Mouse (Mus musculus): ENCODE data around the gene Rtn2. TPM values are rescaled to one million over a fixed set of nuclear protein-coding genes. Genes with fewer than 3 reads are reported as not detected.

Gene Rtn2
- 37.3 and 67.8 TPM in 2 replicates for polyA plus RNA-seq (2016; fragmentation: Nextera tagmentation; extraction: Ambion mirVana)

- peak within 1 kb of the TSS; percentile 94 for H3K27ac ChIP-seq
- under 1% methylated on average over 37 of the region's 37 CpGs for WGBS
- H3K4me3 ChIP-seq = peak within 1 kb of the TSS; percentile 91
- 0 out of 2 replicates have a peak, but pooled peaks cover 3% of the 10 kb centered on the region for H3K9me3 ChIP-seq
- peaks cover 27% of the 10 kb centered on the region for H3K4me1 ChIP-seq (replicated peaks)
- peak; percentile 90 for DNase-seq (ENCODE audit: low spot score)
- peaks cover 59% of the 10 kb centered on the region for H3K27me3 ChIP-seq (ENCODE audit: insufficient read depth, poor library complexity, severe bottlenecking)
- peaks cover 12% of the 10 kb centered on the region for H3K36me3 ChIP-seq
These were observed at the start of gene Rtn2 for GRCm38 (mm10) chr7:19282385-19282784. Rtn2 (plus strand) TSS chr7:19282624.

GRCm38 (mm10) chr7:19234652-19235051 is 47.8 kb upstream of the Rtn2 start:
- Histone ChIP-seq H3K27ac (no peak overlapping the region), H3K4me3 (no peak overlapping the region), H3K27me3 (ENCODE audit: insufficient read depth, poor library complexity, severe bottlenecking) (no peaks in the 10 kb centered on the region), H3K4me1 (replicated peaks) (peaks cover 14% of the 10 kb centered on the region), H3K36me3 (peaks cover 43% of the 10 kb centered on the region), H3K9me3 (peaks cover 2% of the 10 kb centered on the region; the same call in 1 of the 2 replicates)
- no peak for DNase-seq (ENCODE audit: low spot score)
- 84% methylated on average over 5 of the region's 5 CpGs for WGBS

DNA sequence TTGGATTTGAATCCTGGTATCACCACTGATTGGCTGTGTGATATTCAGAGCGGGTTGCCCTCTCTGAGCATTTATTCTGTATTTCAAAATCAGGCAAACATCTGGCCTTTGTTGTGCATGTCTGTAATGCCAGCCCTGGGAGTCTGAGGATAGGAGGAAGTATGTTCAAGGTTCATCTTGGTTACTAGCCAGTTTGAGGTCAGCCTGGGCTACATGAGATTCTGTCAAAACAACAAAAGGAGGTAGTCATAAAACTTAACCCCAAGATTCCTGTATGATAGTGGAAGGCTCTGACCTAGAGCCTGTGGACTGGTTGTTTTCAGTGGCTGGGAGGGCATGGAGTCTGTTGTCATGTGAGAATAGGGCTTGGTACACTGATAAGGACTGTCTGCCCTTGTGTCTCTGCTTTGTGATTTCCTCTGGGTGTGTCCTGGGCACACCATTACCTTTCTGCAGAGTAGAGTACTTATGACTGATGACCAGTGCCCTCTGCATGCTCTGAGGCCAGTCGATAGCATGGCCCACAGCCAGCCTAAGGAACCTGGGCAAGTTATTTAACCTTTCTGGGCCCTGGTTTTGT is 47.2 kb upstream of the Rtn2 start:
- Histone ChIP-seq H3K27me3 (ENCODE audit: insufficient read depth, poor library complexity, severe bottlenecking) (no peaks in the 10 kb centered on the region), H3K4me3 (no peak overlapping the region), H3K27ac (no peak overlapping the region), H3K4me1 (replicated peaks) (peaks cover 11% of the 10 kb centered on the region; the same call in 1 of the 2 replicates), H3K36me3 (peaks cover 43% of the 10 kb centered on the region), H3K9me3 (peaks cover 2% of the 10 kb centered on the region; the same call in 1 of the 2 replicates)
- 91% methylated on average over 2 of the region's 2 CpGs for WGBS
- DNase-seq (ENCODE audit: low spot score) = no peak

GRCm38 (mm10) chr7:19236411-19236810 is 46.0 kb upstream of the Rtn2 start:
- no peak for DNase-seq (ENCODE audit: low spot score)
- H3K27me3 ChIP-seq (ENCODE audit: insufficient read depth, poor library complexity, severe bottlenecking) = no peaks in the 10 kb centered on the region
- peaks cover 47% of the 10 kb centered on the region for H3K36me3 ChIP-seq
- WGBS = 83% methylated on average over 2 of the region's 2 CpGs
- peaks cover 2% of the 10 kb centered on the region; the same call in 1 of the 2 replicates for H3K9me3 ChIP-seq
- no peak overlapping the region for H3K4me3 ChIP-seq
- H3K27ac ChIP-seq = no peak overlapping the region
- H3K4me1 ChIP-seq (replicated peaks) = peaks cover 7% of the 10 kb centered on the region; the same call in 1 of the 2 replicates

DNA sequence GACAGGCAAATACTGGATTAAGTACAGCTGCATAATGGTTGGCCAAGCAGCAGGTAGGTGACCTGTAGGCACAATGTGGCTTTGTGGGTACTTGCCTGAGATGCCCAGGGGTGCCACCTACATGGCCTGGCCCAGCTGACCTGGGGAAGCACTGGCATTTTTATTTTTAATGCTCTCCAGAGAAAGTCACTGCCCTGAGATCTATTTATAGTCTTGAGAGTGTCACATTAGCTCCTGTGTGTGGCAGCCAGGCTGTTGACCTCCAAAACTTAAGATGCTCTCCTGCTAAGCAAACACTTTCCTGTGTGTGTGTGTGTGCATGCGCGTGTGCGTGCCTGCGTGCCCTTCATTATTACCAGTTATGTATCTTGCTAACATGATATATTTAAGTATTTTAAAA is 44.1 kb upstream of the Rtn2 start:
- Histone ChIP-seq H3K27me3 (ENCODE audit: insufficient read depth, poor library complexity, severe bottlenecking) (no peaks in the 10 kb centered on the region), H3K36me3 (peaks cover 28% of the 10 kb centered on the region)
- 97% methylated on average over 4 of the region's 4 CpGs for WGBS

GRCm38 (mm10) chr7:19239423-19239822 is 43.0 kb upstream of the Rtn2 start:
- Histone ChIP-seq H3K36me3 (peaks cover 28% of the 10 kb centered on the region), H3K4me1 (replicated peaks) (peaks cover 7% of the 10 kb centered on the region; the same call in 1 of the 2 replicates), H3K27me3 (ENCODE audit: insufficient read depth, poor library complexity, severe bottlenecking) (no peaks in the 10 kb centered on the region), H3K4me3 (no peak overlapping the region), H3K27ac (no peak overlapping the region), H3K9me3 (no peaks in the 10 kb centered on the region)
- WGBS = 0% methylated on average over 1 of the region's 1 CpGs
- DNase-seq (ENCODE audit: low spot score) = peak; percentile 90

More for the DNA sequence above, 44.1 kb upstream of the Rtn2 start:
- H3K9me3 ChIP-seq = peaks cover 2% of the 10 kb centered on the region; the same call in 1 of the 2 replicates
- no peak overlapping the region for H3K4me3 ChIP-seq
- H3K27ac ChIP-seq = no peak overlapping the region
- peaks cover 7% of the 10 kb centered on the region; the same call in 1 of the 2 replicates for H3K4me1 ChIP-seq (replicated peaks)
- no peak for DNase-seq (ENCODE audit: low spot score)

DNA sequence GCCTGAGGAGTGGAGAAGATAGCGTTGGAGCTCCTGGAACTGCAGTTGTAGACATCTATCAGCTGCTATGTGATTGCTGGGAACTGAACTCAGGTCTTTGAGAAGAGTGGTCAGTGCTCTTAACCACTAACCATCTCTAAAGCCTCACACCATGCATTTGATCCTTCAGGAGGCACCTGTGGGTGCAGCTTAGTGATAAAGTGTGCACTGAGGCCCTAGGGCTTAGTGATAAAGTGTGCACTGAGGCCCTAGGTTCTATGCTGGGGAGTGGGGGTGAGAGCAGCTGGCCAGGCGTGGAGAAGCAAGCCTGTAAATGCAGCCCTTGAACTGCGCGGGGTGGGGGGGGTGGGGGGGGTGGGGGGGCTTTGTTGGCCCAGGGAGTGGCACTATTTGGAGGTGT is 42.4 kb upstream of the Rtn2 start:
- WGBS = 66% methylated on average over 4 of the region's 4 CpGs
- H3K27ac ChIP-seq = no peak overlapping the region
- H3K27me3 ChIP-seq (ENCODE audit: insufficient read depth, poor library complexity, severe bottlenecking) = no peaks in the 10 kb centered on the region
- no peak overlapping the region for H3K4me3 ChIP-seq
- no peak for DNase-seq (ENCODE audit: low spot score)
- peaks cover 28% of the 10 kb centered on the region for H3K36me3 ChIP-seq
- no peaks in the 10 kb centered on the region for H3K9me3 ChIP-seq
- peaks cover 7% of the 10 kb centered on the region; the same call in 1 of the 2 replicates for H3K4me1 ChIP-seq (replicated peaks)

DNA sequence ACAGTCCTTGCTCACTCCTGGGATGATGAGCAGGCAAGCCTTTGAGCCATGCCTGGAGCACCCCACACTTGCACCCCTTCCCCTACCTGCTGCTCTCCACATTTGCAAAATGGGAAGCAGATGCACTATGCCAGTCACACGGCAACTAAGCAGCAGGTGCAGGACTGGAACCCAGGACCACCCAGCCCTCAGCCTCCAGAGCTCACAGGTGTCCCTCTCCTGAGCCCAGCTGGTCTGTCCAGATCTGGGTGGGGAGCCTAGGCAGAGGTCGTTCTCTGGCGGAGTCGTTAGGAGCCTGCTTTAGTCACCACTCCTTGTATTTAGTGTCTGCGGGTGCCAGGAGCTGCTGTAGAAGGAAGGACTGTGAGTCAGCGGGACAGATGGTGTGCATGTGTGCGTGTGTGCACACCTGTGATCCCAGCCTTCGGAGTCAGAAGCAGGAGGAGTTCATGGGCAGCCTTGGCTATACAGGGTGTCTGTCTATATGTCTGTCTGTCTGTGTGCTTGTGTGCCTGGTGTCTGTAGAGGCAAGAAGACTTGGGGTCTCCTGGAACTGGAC is 41.4 kb upstream of the Rtn2 start:
- peaks cover 7% of the 10 kb centered on the region; the same call in 1 of the 2 replicates for H3K4me1 ChIP-seq (replicated peaks)
- H3K36me3 ChIP-seq = peaks cover 37% of the 10 kb centered on the region
- no peak overlapping the region; the same call in 1 of the 2 replicates for H3K27ac ChIP-seq
- H3K27me3 ChIP-seq (ENCODE audit: insufficient read depth, poor library complexity, severe bottlenecking) = no peaks in the 10 kb centered on the region
- WGBS = 93% methylated on average over 8 of the region's 8 CpGs
- DNase-seq (ENCODE audit: low spot score) = no peak
- no peak overlapping the region for H3K4me3 ChIP-seq
- no peaks in the 10 kb centered on the region for H3K9me3 ChIP-seq

DNA sequence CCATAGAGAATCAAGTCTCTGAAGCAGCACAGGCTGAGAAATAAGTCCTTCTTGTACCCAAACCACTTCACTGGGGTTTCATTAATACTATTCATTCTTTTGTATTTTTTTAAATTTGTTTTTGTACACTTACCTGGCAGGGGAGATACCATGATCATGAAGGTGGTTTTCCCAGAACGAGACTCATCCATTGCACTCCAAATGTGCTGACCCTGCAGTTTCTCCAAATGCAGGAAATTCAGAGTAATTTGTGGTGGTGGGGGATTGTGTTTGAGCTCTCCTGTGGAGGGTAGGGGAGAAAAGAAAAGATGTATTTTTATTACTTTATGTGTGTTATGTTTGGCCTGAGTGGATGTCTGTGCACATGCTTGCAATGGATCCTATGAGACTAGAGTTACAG is 40.4 kb upstream of the Rtn2 start:
- H3K27ac ChIP-seq = no peak overlapping the region
- H3K4me1 ChIP-seq (replicated peaks) = peaks cover 7% of the 10 kb centered on the region; the same call in 1 of the 2 replicates
- H3K27me3 ChIP-seq (ENCODE audit: insufficient read depth, poor library complexity, severe bottlenecking) = no peaks in the 10 kb centered on the region
- peaks cover 48% of the 10 kb centered on the region for H3K36me3 ChIP-seq
- WGBS = 94% methylated on average over 1 of the region's 1 CpGs
- no peak for DNase-seq (ENCODE audit: low spot score)
- no peaks in the 10 kb centered on the region for H3K9me3 ChIP-seq
- H3K4me3 ChIP-seq = no peak overlapping the region

- Histone ChIP-seq H3K36me3 (peaks cover 55% of the 10 kb centered on the region), H3K27ac (no peak overlapping the region), H3K4me1 (replicated peaks) (peaks cover 7% of the 10 kb centered on the region; the same call in 1 of the 2 replicates), H3K9me3 (0 out of 2 replicates have a peak, but pooled peaks cover 3% of the 10 kb centered on the region), H3K4me3 (no peak overlapping the region), H3K27me3 (ENCODE audit: insufficient read depth, poor library complexity, severe bottlenecking) (no peaks in the 10 kb centered on the region)
- WGBS = 87% methylated on average over 5 of the region's 5 CpGs
- DNase-seq (ENCODE audit: low spot score) = no peak
These were observed 38.6 kb upstream of the Rtn2 start for GRCm38 (mm10) chr7:19243858-19244257.

- H3K36me3 ChIP-seq = peaks cover 55% of the 10 kb centered on the region
- no peak overlapping the region for H3K27ac ChIP-seq
- H3K4me1 ChIP-seq (replicated peaks) = no peaks in the 10 kb centered on the region
- DNase-seq (ENCODE audit: low spot score) = no peak
- 94% methylated on average over 3 of the region's 3 CpGs for WGBS
- 0 out of 2 replicates have a peak, but pooled peaks cover 3% of the 10 kb centered on the region for H3K9me3 ChIP-seq
- no peaks in the 10 kb centered on the region for H3K27me3 ChIP-seq (ENCODE audit: insufficient read depth, poor library complexity, severe bottlenecking)
- H3K4me3 ChIP-seq = no peak overlapping the region
These were observed 37.3 kb upstream of the Rtn2 start for GRCm38 (mm10) chr7:19245083-19245482.

GRCm38 (mm10) chr7:19246855-19247254 is 35.6 kb upstream of the Rtn2 start:
- H3K9me3 ChIP-seq = 0 out of 2 replicates have a peak, but pooled peaks cover 3% of the 10 kb centered on the region
- H3K27ac ChIP-seq = no peak overlapping the region
- no peaks in the 10 kb centered on the region for H3K4me1 ChIP-seq (replicated peaks)
- no peaks in the 10 kb centered on the region for H3K27me3 ChIP-seq (ENCODE audit: insufficient read depth, poor library complexity, severe bottlenecking)
- no peak for DNase-seq (ENCODE audit: low spot score)
- H3K4me3 ChIP-seq = no peak overlapping the region
- WGBS = 88% methylated on average over 1 of the region's 1 CpGs
- peaks cover 44% of the 10 kb centered on the region for H3K36me3 ChIP-seq

DNA sequence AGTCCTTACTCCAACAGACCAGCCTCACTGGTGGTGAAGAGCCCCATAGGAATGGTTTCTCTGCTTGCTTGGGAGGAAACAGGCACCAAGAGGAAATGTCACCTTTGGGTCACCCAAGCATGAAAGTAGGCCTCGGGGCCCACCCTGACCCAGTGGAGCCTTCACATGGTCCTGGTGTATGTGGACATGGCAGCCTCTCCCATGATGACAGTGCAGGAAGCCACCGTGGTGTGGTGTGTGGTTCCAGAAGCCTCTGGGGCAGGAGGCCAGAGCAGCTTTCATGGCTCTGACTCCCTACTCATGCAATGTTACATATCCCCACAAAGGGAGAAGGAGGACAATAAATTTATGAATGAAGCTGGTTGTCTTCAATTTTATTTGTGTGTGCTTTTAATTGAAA is 34.9 kb upstream of the Rtn2 start:
- WGBS = 94% methylated on average over 2 of the region's 2 CpGs
- 0 out of 2 replicates have a peak, but pooled peaks cover 3% of the 10 kb centered on the region for H3K9me3 ChIP-seq
- no peak overlapping the region for H3K27ac ChIP-seq
- no peak overlapping the region for H3K4me3 ChIP-seq
- no peaks in the 10 kb centered on the region for H3K27me3 ChIP-seq (ENCODE audit: insufficient read depth, poor library complexity, severe bottlenecking)
- no peaks in the 10 kb centered on the region for H3K4me1 ChIP-seq (replicated peaks)
- DNase-seq (ENCODE audit: low spot score) = no peak
- peaks cover 44% of the 10 kb centered on the region for H3K36me3 ChIP-seq
